Mouse (Mus musculus): Measurements from ENCODE around the gene Cdk5rap2. TPM values are rescaled to one million over a fixed set of nuclear protein-coding genes. Genes with fewer than 3 reads are reported as not detected.

The Cdk5rap2 gene
- total RNA-seq, 2 experiments from 2014 or later, result 5.5 to 6.7 TPM

DNA sequence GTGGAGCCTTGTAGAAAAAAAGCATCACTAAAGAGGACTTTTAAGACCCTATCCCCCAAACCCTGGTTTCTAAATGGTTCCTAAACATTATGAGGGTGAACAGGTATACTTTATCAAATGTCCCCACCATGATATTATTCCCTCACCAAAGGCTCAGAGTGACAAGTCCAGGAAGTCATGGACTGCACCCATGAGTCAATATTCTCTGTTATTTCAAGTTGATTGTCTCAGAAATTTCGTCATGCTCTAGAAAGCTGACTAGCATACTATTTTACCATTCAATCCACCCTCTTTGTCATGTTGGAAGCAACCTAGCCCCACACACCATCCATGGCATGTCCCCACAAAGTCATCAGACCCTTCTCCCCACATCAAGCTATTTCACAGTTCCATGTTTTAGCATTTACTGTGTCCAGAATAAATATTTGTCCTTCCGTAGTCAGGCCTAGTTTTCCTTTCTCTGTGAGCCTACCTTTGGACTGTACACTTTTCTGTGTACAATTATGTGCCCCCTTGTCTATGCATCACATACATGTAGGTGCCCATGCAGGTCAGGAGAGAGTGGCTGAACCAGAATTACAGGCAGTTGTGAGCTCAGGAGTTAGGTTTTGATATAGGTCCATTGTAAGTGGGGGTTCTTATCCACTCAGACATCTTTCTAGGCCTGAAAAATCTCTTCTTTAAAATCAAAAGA, 142.9 kb downstream of the Cdk5rap2 start:
- DNase-seq, result no peak
- intact Hi-C loops (cut with DNase I), result loop anchor here (5.0 kb wide), 1 partner anchor 40 kb away; no protein-coding TSS in a partner anchor

- intact Hi-C loops (cut with DNase I), result loop anchor here (5.0 kb wide), 1 partner anchor 42 kb away; no protein-coding TSS in a partner anchor
- peak in 1 of 2 experiments; percentile 12 for DNase-seq
Measured at GRCm38 (mm10) chr4:70265248-70265647, 145.0 kb downstream of the Cdk5rap2 start.

DNA sequence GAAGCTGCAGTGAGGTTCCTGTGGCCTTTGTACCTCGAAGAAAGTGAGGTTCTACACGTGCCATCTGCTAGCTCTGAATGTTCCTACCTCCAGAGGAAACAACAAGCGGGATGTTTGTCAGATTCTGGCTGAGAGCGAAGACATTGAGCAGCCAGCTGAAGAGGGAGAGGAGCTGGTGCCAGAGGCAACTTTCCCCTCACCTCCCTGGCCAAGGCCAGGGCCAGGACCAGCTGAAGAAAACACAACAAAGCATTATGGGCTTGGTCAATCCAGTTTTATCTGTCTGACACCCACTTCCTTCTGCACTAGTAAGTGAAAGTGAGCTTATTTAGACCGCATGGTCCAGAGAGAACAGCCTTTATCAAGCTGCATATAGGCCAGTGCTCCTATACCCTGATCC, 147.4 kb downstream of the Cdk5rap2 start:
- intact Hi-C loops (cut with DNase I), result loop anchor here (5.0 kb wide), 1 partner anchor 94 kb away; no protein-coding TSS in a partner anchor
- no peak for DNase-seq

DNA sequence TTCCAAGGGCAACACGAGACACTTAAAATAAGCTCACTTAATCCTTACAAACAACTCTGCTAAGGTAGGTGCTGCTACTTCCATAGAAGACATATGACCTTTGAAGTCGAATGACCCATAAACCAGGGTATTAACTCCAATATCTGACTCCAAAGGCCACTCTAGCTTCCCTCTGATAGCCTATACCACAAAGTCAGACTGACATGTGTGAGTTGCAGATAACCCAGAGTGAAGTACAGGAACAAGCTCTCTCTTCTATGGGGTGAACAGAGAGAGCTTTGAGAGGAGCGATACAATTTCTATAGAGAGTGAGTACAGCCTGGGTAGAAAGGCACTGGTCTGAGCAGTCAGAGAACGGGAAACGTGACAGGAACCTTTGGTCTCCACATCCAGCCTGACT, 148.9 kb downstream of the Cdk5rap2 start:
- no peak for DNase-seq
- intact Hi-C loops (cut with DNase I), result loop anchor here (5.0 kb wide), 1 partner anchor 96 kb away; no protein-coding TSS in a partner anchor

GRCm38 (mm10) chr4:70260419-70260807, 149.8 kb downstream of the Cdk5rap2 start:
- intact Hi-C loops (cut with DNase I), result loop anchor here (5.0 kb wide), 1 partner anchor 97 kb away; no protein-coding TSS in a partner anchor

DNA sequence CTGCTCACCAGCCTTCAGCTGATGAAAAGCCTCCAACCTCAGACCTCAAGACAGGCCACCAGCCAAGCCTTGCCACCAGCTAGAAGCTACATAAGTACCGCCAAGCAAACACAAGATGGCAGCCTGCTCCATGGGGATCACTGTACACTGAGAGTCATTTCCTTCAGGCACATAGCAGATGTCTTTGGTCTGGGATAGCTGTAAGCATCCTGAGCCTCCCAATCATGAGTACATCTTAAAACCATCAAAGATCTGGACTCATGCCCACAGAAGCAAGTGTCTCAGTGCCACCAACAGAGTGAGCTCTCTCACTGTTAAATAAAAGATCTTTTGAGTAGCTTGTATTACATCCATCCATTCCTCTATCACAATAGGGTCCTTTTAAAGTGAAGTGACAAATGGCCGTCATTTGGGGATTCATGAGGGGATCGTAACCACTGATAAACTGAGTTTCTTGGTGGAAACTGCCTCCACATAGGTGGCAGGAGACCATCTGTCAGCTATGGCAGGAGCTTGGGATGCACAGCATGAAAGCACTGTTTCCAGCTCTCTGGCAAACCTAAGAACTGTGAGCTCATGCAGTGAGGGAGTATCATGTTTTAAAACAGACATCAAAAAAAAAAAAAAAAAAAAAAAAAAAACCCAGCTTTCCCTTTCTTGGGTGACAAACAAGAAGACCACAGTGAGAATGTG, 150.4 kb downstream of the Cdk5rap2 start:
- intact Hi-C loops (cut with DNase I), result loop anchor here (5.0 kb wide), 1 partner anchor 97 kb away; no protein-coding TSS in a partner anchor
- DNase-seq, result no peak

More at GRCm38 (mm10) chr4:70260419-70260807, 149.8 kb downstream of the Cdk5rap2 start:
- no peak for DNase-seq

GRCm38 (mm10) chr4:70258826-70259225, 151.4 kb downstream of the Cdk5rap2 start:
- intact Hi-C loops (cut with DNase I), result no loop called here
- DNase-seq, result no peak

GRCm38 (mm10) chr4:70258205-70258604, 152.0 kb downstream of the Cdk5rap2 start:
- intact Hi-C loops (cut with DNase I), result no loop called here
- DNase-seq, result no peak

DNA sequence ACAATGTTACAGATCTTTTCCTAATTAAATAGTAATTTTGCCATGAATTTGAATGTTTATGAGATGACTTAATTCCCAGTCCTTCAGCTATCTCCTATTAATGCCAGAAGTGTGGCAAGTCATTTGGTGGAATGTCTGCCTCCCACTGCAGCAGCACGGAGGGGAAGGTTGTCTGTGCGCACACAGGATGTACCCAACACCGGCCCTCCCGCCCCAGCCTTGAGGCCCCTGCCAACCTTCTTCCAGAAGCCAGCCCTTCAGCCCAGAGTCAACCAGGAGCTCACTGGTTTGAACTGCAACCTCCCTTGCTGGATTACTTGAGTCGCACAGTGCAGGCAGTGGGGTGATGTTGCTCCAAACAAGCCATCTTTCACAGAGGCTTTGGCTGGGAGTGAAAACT, 158.5 kb downstream of the Cdk5rap2 start:
- DNase-seq, result no peak

GRCm38 (mm10) chr4:70245706-70246105, 164.5 kb downstream of the Cdk5rap2 start:
- no peak for DNase-seq
- intact Hi-C loops (cut with DNase I), result no loop called here

More for the DNA sequence above, 158.5 kb downstream of the Cdk5rap2 start:
- intact Hi-C loops (cut with DNase I), result no loop called here

- DNase-seq, result no peak
- intact Hi-C loops (cut with DNase I), result no loop called here
Measured at GRCm38 (mm10) chr4:70243561-70244120, 166.6 kb downstream of the Cdk5rap2 start.

- intact Hi-C loops (cut with DNase I), result no loop called here
- DNase-seq, result no peak
Measured at GRCm38 (mm10) chr4:70239731-70240130, 170.5 kb downstream of the Cdk5rap2 start.

DNA sequence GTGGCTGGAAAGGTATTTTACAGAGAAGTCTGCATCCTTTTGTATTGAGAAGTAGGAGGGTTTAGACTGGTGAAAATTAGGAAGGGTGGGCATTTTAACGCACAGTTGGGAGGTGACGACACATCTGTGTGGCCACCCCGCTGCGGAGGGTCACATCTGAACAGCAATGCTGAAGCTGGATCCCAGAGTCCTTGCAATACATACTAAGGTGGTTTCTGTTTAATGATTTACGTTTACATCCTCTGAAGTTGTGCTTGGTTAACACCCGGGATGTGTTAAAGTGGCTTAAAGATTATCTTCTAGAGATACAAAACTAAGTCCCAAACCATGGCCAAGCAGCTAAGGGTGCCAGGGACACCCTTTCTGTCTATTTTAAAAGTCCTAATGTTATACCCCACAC, 171.4 kb downstream of the Cdk5rap2 start:
- intact Hi-C loops (cut with DNase I), result no loop called here
- DNase-seq, result no peak

DNA sequence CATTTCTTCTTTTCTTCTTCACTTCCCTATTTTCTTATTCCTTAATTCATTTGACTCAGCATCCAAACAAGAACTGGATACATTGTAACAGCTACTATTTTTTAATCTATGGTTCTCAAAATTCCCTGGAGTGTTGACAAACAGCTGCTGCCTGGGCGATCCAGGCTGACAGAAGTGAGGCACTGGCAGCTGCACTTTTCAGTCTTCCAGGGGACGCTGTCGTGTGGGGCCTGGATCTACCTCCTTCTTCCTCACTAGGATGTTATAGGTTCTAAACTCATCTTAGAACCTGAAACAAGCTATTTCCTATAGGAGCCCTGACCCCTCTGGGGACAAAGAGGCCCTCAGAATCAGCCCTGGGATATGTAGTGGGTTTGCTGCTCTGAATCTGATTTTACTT, 177.9 kb downstream of the Cdk5rap2 start:
- DNase-seq, result no peak
- intact Hi-C loops (cut with DNase I), result no loop called here

DNA sequence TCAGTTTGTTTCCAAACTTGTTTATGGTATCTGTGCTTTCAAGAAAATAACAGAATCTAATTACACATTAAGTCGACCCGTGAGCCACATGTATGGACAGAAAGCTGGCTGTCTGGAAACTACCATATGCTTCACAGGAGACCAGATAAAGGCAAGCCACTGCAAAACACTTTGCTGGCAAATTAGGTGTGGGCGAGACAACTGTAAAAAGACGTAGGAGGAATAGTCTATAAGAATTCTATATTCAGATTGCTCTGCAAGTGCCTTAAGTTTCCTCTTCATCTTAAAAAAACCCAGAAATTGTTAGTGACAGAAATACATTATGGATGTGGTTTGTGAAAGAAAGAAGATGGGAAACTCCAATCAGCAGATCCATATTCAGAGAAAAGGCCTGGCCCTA, 180.4 kb downstream of the Cdk5rap2 start:
- intact Hi-C loops (cut with DNase I), result no loop called here
- DNase-seq, result no peak

DNA sequence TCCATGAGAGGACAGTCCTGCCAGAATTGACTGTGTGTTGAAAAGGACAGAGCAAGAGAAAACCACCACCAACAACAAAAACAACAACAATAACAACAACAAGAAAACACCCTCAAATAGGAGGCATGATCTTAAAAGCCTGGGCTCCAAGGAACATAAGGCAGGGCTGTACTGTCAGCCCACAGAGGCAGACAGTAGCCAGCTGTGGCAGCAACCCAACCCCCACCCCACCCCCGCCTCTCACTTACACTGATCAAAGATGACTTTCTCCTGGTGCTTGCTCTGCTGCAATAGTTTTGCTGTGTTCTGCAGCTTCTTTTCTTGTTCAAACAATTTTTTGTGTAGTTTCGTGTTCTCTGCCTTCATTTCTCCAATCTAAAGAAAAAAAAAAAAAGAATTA, 181.9 kb downstream of the Cdk5rap2 start:
- intact Hi-C loops (cut with DNase I), result no loop called here
- DNase-seq, result no peak

DNA sequence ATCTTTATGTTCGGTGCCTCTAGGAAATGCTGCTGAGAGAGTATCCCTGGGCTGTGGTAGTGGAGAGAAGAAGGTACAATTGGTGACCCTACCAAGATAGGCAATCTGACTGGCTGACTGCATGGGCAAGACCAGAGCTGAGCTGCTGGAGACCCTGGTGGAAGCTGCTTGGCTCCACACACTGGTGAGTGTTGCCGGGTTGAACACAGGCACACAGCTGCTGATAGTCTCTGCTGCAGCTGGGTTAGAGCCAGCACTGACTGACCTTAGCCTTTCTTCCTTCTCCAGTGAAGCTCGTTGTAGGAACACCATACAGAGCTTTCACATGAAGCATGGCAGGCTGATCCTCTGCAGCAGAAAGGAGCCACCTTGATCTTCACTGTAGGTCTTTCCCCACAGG, 182.6 kb downstream of the Cdk5rap2 start:
- intact Hi-C loops (cut with DNase I), result no loop called here
- no peak for DNase-seq

DNA sequence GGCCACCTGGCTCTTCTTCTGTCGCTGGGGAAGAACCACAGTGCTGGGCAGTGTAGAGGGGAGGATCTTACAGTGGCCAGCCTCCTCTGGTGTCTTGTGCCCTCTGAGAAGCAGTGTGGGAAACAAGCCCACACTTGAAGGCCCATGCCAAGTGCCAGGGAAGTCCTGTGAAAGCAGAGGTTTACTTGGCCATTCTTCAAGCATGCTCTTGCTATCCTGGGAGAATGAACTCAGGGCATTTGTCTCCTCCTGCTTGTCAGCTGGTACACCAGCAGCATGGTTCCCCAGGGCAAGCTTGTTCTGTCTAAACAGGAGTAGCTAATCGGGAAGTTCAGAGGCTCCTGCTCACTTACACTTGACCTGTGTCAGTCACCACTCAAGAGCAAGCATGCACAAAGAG, 185.7 kb downstream of the Cdk5rap2 start:
- intact Hi-C loops (cut with DNase I), result no loop called here
- DNase-seq, result no peak

DNA sequence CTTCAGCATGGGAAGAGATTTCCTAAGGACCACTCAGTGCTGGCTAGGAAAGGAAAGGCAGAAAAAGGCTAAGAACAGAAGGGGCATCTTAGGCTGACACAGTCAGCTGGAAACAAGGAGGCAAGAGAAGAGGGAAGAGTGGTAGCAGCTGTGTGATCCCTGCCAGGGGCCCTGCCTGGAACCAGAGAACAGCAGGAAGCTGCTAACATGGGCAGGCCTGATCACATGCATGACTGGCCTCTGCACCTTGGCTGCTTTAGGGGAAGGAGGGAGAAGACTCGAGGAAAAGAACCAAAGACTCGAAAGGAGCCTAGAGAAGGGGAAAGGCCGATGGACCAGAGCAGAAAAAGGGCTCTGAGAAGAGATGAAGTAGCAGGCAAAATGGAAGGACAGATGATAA, 188.4 kb downstream of the Cdk5rap2 start:
- DNase-seq, result no peak
- intact Hi-C loops (cut with DNase I), result no loop called here

- no peak for DNase-seq
- intact Hi-C loops (cut with DNase I), result no loop called here
Measured at GRCm38 (mm10) chr4:70221370-70221769, 188.9 kb downstream of the Cdk5rap2 start.
